Mouse (Mus musculus): ENCODE results near the gene H2afv. TPM values are rescaled to one million over a fixed set of nuclear protein-coding genes. Genes with fewer than 3 reads are reported as not detected.

The H2afv gene
- polyA plus RNA-seq, 1 experiment from 2014 or later = 540 TPM

Small RNA genes within 50 kb of the gene (microRNA-seq; reads per million reads assigned to microRNA genes)
- gene Gm22123 = not detected
- 1.5 reads per million for gene Mir7651

Other genes with a start within 250 kb of the H2afv start
- gene A730071L15Rik, start 244.4 kb downstream of the H2afv start, polyA plus RNA-seq (2015; fragmentation: Nextera tagmentation; extraction: Ambion mirVana) = 0.21 and 0.42 TPM in 2 replicates
- 39.4 and 40.3 TPM in 2 replicates for gene Nudcd3, start 244.0 kb downstream of the H2afv start, polyA plus RNA-seq (2015; fragmentation: Nextera tagmentation; extraction: Ambion mirVana)
- 0.04 TPM in 1 of 2 replicates, not detected in the other for gene Npc1l1, start 214.3 kb downstream of the H2afv start, polyA plus RNA-seq (2015; fragmentation: Nextera tagmentation; extraction: Ambion mirVana)
- gene Ddx56, start 176.7 kb downstream of the H2afv start, polyA plus RNA-seq (2015; fragmentation: Nextera tagmentation; extraction: Ambion mirVana) = 89.7 and 91.0 TPM in 2 replicates
- gene Tmed4, start 169.6 kb downstream of the H2afv start, polyA plus RNA-seq (2015; fragmentation: Nextera tagmentation; extraction: Ambion mirVana) = 95.9 and 96.7 TPM in 2 replicates
- 98.7 and 107 TPM in 2 replicates for gene Ogdh, start 152.8 kb downstream of the H2afv start, polyA plus RNA-seq (2015; fragmentation: Nextera tagmentation; extraction: Ambion mirVana)
- gene Zmiz2, start 55.4 kb downstream of the H2afv start, polyA plus RNA-seq (2015; fragmentation: Nextera tagmentation; extraction: Ambion mirVana) = 10.7 and 10.9 TPM in 2 replicates
- gene Ppia, start 29.0 kb downstream of the H2afv start, polyA plus RNA-seq (2015; fragmentation: Nextera tagmentation; extraction: Ambion mirVana) = 6,112 and 6,204 TPM in 2 replicates
- 28.1 and 28.8 TPM in 2 replicates for gene Purb, start 31.5 kb upstream of the H2afv start, polyA plus RNA-seq (2015; fragmentation: Nextera tagmentation; extraction: Ambion mirVana)
- 2.9 and 4.1 TPM in 2 replicates for gene Myo1g, start 76.5 kb upstream of the H2afv start, polyA plus RNA-seq (2015; fragmentation: Nextera tagmentation; extraction: Ambion mirVana)
- gene Ccm2, start 102.4 kb upstream of the H2afv start, polyA plus RNA-seq (2015; fragmentation: Nextera tagmentation; extraction: Ambion mirVana) = 87.8 and 92.9 TPM in 2 replicates
- gene Nacad, start 161.6 kb upstream of the H2afv start, polyA plus RNA-seq (2015; fragmentation: Nextera tagmentation; extraction: Ambion mirVana) = 2.1 and 2.4 TPM in 2 replicates
- gene Tbrg4, start 181.6 kb upstream of the H2afv start, polyA plus RNA-seq (2015; fragmentation: Nextera tagmentation; extraction: Ambion mirVana) = 33.9 and 37.9 TPM in 2 replicates
- gene Wap, start 194.2 kb upstream of the H2afv start, polyA plus RNA-seq (2015; fragmentation: Nextera tagmentation; extraction: Ambion mirVana) = not detected in 2 replicates
- gene Ramp3, start 214.1 kb upstream of the H2afv start, polyA plus RNA-seq (2015; fragmentation: Nextera tagmentation; extraction: Ambion mirVana) = 1.3 and 2.1 TPM in 2 replicates

Data from lung, embryonic 15.5 days (tissue).